Mouse (Mus musculus) common myeloid progenitor, adult 5-6 weeks (primary cell): Measurements from ENCODE around the gene Fxr1. TPM values are rescaled to one million over a fixed set of nuclear protein-coding genes. Genes with fewer than 3 reads are reported as not detected.

Experiments
- ATAC-seq: replicated peaks from 2 replicates; pipeline ENCODE4 v1.8.0; 2016; ENCODE audit warnings: low read depth, mild to moderate bottlenecking, moderate TSS enrichment, inconsistent platforms; ENCODE audit not compliant: poor library complexity, severe bottlenecking
- total RNA-seq: library from RNA; stranded (forward); fragments of 200-1000, 187-1606 nt; gene quantifications from 2 replicates; pipeline ENCODE4 v1.2.3, GENCODE M21; 2017

The Fxr1 gene
- total RNA-seq, 1 experiment from 2014 or later = 231 TPM

GRCm38 (mm10) chr3:34035706-34036105, 16.0 kb downstream of the Fxr1 start:
- ATAC-seq = no peak

- ATAC-seq = no peak
Observed at GRCm38 (mm10) chr3:34041990-34042389, 22.2 kb downstream of the Fxr1 start.

GRCm38 (mm10) chr3:34062352-34062751, 42.6 kb downstream of the Fxr1 start:
- ATAC-seq = no peak

DNA sequence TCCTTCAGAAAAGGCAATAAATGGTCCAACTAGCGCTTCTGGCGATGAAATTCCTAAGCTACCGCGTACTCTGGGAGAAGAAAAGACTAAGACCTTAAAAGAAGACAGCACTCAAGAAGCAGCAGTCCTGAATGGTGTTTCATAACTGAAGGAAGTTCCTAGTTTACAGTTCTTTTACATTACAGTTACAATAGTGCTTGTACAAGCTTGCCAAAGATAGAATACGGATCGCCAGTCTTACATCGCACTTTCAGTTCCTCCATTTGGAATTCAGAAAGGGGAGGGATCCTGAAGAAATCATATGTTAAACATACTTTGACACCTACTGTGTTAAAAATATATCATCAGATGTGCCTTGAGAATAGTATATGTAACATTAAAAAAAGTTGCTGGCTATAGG, 49.2 kb downstream of the Fxr1 start:
- peak; percentile 69 for ATAC-seq

DNA sequence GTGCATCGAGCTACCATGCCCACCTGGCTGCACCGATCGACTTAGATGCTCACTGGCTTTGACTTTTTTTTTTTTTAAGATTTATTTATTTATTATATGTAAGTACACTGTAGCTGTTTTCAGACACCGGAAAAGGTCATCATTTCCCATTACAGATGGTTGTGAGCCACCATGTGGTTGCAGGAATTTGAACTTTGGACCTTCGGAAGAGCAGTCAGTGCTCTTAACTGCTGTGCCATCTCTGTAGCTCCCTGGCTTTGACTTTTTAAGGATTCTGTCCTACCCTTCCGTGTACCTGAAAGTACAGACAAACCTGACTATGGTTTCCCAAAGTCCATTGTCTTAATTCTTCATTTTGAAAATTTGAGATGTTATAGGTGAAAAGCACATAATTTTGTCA, 53.0 kb downstream of the Fxr1 start:
- ATAC-seq = no peak

- ATAC-seq = no peak
Observed at GRCm38 (mm10) chr3:34076058-34076759, 56.5 kb downstream of the Fxr1 start.

DNA sequence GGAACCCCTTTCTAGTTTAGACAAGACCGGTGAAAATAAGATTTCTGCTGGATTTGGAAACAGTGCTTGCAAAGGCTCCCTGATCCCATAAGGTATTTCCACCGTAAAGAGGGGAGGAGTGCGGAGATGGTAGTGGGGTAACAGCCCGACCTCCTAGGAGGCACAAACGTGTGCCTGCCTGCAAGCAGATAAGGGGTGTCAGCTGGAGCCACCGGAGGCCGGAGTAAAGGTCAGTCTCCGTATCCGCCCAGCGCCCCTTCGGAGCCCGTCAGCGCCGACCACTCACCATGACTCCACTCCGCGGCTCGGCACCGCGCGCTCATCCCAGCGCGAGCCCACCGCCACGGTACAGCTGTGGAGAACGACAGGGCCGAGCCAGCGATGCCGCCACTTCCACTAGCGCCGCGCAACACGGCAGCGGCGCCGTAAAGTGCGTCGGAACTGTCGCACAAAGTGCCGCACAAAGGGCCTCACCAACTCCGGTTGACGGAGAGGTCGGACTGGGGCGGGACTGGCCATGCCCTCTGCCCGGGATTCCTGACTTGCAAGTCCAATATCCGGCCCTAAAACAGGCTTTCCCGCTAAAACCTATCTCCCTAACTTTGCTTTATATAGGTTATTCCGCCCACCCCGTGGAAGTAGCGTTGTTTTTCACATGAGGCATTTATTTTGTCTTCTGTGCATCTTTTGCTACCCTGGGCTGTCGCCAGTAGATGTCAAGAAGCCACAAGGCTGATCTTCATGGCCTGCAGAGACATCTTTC, 61.3 kb downstream of the Fxr1 start, which contains the start of gene Dnajc19:
Gene Dnajc19 (minus strand): TSS at position 422 of the 763 bp plus-strand sequence.
- peak; percentile 95 for ATAC-seq

DNA sequence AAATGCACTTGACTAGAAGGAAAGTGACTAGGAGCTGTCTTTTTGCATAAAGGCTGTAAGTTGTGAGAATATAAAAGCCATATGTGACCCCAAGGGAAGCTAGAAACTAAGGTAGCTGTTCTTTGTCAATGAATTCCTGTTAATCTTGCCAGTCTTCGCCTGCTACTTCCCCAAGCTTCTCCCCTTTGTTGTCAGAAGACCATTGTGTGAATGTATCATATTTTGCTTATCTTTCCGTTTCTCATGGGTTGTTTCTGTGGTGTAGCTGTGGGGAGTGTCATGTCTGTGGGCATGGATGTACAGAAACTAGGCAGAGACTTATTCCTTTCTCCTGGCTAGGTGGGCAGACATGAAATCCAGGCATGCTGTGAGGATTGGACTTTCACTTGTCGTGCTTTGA, 62.2 kb downstream of the Fxr1 start:
- ATAC-seq = no peak

DNA sequence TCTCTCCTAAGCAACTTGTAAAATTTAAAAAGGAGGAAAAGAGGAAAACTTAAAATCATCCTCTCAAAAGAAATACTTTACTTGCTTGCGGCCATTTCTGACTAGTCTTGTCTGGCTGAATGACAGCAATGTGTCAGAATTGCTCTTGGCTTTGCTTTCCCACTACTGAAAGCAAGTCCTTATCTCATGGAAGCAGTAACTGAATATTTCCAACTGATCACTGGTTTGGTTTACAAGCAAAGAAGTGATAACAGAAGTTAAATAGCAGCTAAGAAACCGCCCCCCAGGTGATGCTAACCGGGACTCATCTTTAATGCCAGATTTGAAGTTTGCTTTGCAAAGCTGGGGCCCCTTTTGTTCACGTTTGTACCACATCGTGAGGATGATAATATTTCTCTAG, 63.9 kb downstream of the Fxr1 start:
- ATAC-seq = no peak

- no peak for ATAC-seq
Observed at GRCm38 (mm10) chr3:34102891-34103290, 83.1 kb downstream of the Fxr1 start.

DNA sequence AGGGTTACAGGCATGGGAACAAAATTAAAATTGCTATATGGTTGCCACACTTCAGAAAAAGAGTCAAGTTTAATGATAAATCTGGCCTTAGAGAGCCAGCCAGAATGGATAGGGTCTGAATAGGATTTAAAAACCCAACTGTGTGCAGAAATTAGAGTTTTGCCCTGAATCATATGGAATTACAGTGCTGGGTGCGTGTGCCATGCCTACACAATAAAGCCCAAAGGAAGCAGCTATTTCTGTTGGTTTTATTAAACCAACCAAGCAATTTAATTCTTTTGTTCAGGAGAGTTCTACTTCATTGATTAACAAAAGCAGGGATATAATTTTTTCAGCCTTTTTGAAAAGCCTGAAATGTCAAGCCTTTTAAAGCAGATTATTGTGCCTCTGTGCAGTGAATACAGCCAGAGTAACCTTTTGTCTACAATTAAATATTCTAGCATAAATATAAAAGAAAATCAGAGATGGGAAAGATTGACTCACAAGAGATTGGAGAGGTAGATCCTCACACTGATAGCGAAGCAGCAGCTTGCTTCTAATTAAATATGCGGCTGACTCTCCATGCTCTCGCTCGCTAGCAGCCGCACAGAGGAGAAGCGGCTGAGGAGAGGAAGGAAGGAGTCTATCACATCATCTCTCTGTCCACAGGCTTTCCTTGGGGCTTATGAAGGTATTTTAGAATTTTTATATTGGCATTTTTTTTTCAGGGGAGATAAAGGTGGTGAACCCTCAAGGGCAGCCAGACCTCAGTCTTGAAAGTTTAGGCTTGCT, 84.3 kb downstream of the Fxr1 start:
- ATAC-seq = no peak

GRCm38 (mm10) chr3:34106421-34106820, 86.7 kb downstream of the Fxr1 start:
- ATAC-seq = no peak

- ATAC-seq = no peak
Observed at GRCm38 (mm10) chr3:34107631-34108030, 87.9 kb downstream of the Fxr1 start.

DNA sequence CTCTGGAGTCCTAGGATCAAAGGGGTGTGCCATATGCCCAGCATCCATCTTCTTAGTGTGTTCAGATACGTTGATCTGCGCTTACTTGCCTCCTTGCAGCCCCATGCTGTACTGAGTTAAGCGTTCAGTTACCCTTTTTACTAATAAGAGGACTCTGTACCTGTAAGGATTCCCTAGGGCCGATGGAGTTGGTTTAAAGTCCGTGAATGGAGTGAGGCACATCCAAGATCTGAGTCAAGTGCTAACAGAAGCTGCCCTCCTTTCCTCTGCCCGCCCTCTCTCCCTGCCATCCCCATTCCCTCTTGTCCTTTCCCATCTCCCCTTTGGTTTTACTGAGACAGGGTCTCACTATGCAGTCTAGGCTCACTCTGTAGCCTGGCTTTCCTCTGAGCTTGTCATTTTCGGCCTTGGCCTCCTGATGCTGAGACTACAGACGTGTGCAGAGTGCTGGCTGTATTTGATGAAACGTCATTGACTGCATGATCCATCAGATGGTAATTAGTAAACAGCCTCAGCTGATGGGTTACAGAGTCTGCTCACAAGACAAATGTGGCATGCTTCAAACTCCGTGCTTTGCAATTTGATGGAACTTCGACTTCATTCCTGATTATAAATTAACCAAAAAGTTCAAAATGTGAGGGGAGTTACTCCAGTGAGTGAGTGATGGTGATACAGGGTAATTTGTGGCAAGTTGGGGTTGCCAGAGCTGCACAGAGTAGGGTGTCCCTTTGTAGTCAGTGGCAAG, 92.4 kb downstream of the Fxr1 start:
- ATAC-seq = no peak

DNA sequence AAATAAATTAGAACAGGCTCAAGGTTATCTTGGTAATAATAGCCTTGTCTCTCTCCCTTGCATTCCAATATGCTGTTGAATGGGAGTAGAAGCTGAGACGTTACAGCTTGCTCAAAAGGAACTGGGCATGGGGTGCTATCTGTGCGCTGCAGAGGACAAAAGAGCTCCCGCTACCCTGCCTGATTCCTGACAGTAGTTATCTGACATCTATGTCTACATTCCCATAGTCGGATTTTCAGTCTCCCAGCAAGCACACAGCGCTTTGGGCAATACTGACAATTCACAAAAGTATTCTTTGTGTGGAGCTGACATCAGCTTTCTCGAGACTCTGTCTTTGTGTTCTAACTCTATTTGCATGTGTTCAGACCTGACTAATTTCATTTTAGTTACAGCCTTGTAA, 96.1 kb downstream of the Fxr1 start:
- no peak for ATAC-seq

DNA sequence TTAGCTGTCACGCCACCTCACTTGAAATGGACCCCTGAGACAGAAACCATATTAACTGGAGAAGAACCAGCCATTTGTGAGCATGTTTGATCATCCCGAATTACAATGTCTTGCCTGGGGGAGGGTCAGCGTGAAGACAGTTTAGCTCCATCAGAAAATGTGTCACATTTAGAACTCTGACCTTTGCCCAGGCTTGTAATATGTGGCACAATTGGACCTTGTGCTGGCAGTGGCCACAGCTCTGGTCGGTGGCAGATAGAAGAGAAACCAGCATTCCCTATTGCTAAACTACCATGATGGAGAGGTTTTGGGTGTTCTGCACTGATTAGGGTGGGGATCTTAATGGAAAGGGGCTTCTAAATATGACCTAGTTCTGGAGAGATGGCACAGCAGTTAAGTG, 100.1 kb downstream of the Fxr1 start:
- no peak for ATAC-seq
